ENCODE assay signal across 34 mouse cellular contexts in genomic region chr17:67582681-67583356, GRCm38 (mm10). TPM values are rescaled to one million over a fixed set of nuclear protein-coding genes. Genes with fewer than 3 reads are reported as not detected.
"Had no signal": no experiment of that assay in that cellular context is flagged by ENCODE, and none has a peak within 500 bp of the region (broad histone marks: within the 10 kb centered on the region; RNA-seq: fewer than 3 reads in every experiment).

No protein-coding gene starts in this region.

- ATAC-seq: forebrain, embryonic 13.5 days; forebrain, embryonic 14.5 days; forebrain, embryonic 15.5 days; forebrain, embryonic 16.5 days; forebrain, postnatal 0 days had no signal

- H3K27ac ChIP-seq: embryonic facial prominence, embryonic 10.5 days; embryonic facial prominence, embryonic 12.5 days; embryonic facial prominence, embryonic 13.5 days; embryonic facial prominence, embryonic 15.5 days; forebrain, embryonic 10.5 days; forebrain, embryonic 12.5 days; forebrain, embryonic 13.5 days; forebrain, embryonic 15.5 days; gastrocnemius, adult 2 months; heart, adult 2 months had no signal

- H3K9ac ChIP-seq: embryonic facial prominence, embryonic 12.5 days; embryonic facial prominence, embryonic 13.5 days; embryonic facial prominence, embryonic 15.5 days; forebrain, embryonic 12.5 days; forebrain, embryonic 13.5 days; forebrain, embryonic 15.5 days; forebrain, postnatal 0 days had no signal

- H3K4me2 ChIP-seq: embryonic facial prominence, embryonic 12.5 days; embryonic facial prominence, embryonic 13.5 days; embryonic facial prominence, embryonic 15.5 days; forebrain, embryonic 12.5 days; forebrain, embryonic 13.5 days; forebrain, embryonic 15.5 days had no signal

- H3K4me3 ChIP-seq: embryonic facial prominence, embryonic 10.5 days; embryonic facial prominence, embryonic 12.5 days; embryonic facial prominence, embryonic 13.5 days; embryonic facial prominence, embryonic 15.5 days; erythroblast, embryonic 14.5 days; forebrain, embryonic 10.5 days; forebrain, embryonic 12.5 days; forebrain, embryonic 13.5 days; forebrain, embryonic 15.5 days; gastrocnemius, adult 2 months; heart, adult 2 months had no signal

- H3K36me3 ChIP-seq: embryonic facial prominence, embryonic 10.5 days; embryonic facial prominence, embryonic 12.5 days; embryonic facial prominence, embryonic 13.5 days; embryonic facial prominence, embryonic 15.5 days; forebrain, embryonic 10.5 days; forebrain, embryonic 12.5 days; forebrain, embryonic 15.5 days had no signal

- H3K4me1 ChIP-seq: embryonic facial prominence, embryonic 10.5 days; embryonic facial prominence, embryonic 12.5 days; embryonic facial prominence, embryonic 15.5 days; forebrain, embryonic 10.5 days; forebrain, embryonic 13.5 days; forebrain, embryonic 15.5 days had no signal

- DNase-seq: cerebellum, adult 18-20 months; cerebellum, adult 2 months; cerebellum, adult 8-10 months; cerebellum, adult 9-10 months; cerebellum, adult 9-11 months; cerebellum, postnatal 10 days; cerebellum, postnatal 14 days; cerebellum, postnatal 25 days; cerebellum, postnatal 36 days; embryo, embryonic 11 days; forebrain, postnatal 0 days; gastrocnemius, adult 2 months; gastrocnemius, postnatal 14 days; gastrocnemius, postnatal 25 days; heart, adult 18-20 months; heart, adult 2 months had no signal

- H3K27me3 ChIP-seq: embryonic facial prominence, embryonic 12.5 days; embryonic facial prominence, embryonic 15.5 days; forebrain, embryonic 12.5 days; forebrain, embryonic 13.5 days; forebrain, embryonic 15.5 days had no signal

- H3K9me3 ChIP-seq: embryonic facial prominence, embryonic 12.5 days; embryonic facial prominence, embryonic 15.5 days; forebrain, embryonic 10.5 days; forebrain, embryonic 12.5 days; forebrain, embryonic 13.5 days; forebrain, embryonic 15.5 days had no signal

RNA-seq across cellular contexts. Expression of gene Lrrc30, which starts 49.7 kb away (rescaled TPM):
- total RNA-seq: common myeloid progenitor, adult 5-6 weeks; forebrain, postnatal 0 days; granulocyte monocyte progenitor cell, adult 5-6 weeks had no signal
- polyA plus RNA-seq: cerebellum, adult 2 months; cortical plate, adult 2 months; embryonic facial prominence, embryonic 11.5 days; erythroblast, embryonic 14.5 days; forebrain, embryonic 10.5 days; forebrain, embryonic 11.5 days; forebrain, embryonic 12.5 days; forebrain, embryonic 13.5 days; forebrain, embryonic 14.5 days; forebrain, embryonic 15.5 days; forebrain, embryonic 16.5 days; forebrain, postnatal 0 days; frontal cortex, adult 2 months; gonadal fat pad, adult 2 months had no signal
